Mouse (Mus musculus): ENCODE results near the gene Fancd2os. TPM values are rescaled to one million over a fixed set of nuclear protein-coding genes. Genes with fewer than 3 reads are reported as not detected.
A peak's percentile ranks its signal among the peaks of the same experiment; 100 is the strongest.

The Fancd2os gene
- total and polyA plus RNA-seq, 2 experiments from 2014 or later: 0.11 TPM; not detected in 1

GRCm38 (mm10) chr6:113609293-113609692 is 8.8 kb upstream of the Fancd2os start:
- H3K4me1 ChIP-seq (ENCODE audit: insufficient read depth, low read length): peaks cover 7% of the 10 kb centered on the region; the same call in 1 of the 2 replicates
- DNase-seq (ENCODE audit: low spot score) (no peak), ATAC-seq (ENCODE audit: low FRiP score) (no peak)
- H3K9me3 ChIP-seq (ENCODE audit: low read length): no peaks in the 10 kb centered on the region
- H3K36me3 ChIP-seq (ENCODE audit: insufficient read depth, low read length): peaks cover under 1% of the 10 kb centered on the region; the same call in 1 of the 2 replicates
- H3K27me3 ChIP-seq (ENCODE audit: insufficient read depth, low read length): no peaks in the 10 kb centered on the region
- no peak overlapping the region for H3K4me2 ChIP-seq (ENCODE audit: low read depth, low read length, poor library complexity, severe bottlenecking)
- no peak for TF ChIP-seq CTCF (IDR thresholded peaks at IDR 0.05)
- H3K4me3 ChIP-seq (ENCODE audit: low read depth, low read length): no peak overlapping the region
- H3K9ac ChIP-seq (replicated peaks; ENCODE audit: low read length, poor library complexity, severe bottlenecking): no peak overlapping the region
- 94% methylated on average over 7 of the region's 7 CpGs for WGBS
- no peak overlapping the region for H3K27ac ChIP-seq (ENCODE audit: low read depth, low read length)

GRCm38 (mm10) chr6:113608871-113609270 is 8.4 kb upstream of the Fancd2os start:
- H3K27me3 ChIP-seq (ENCODE audit: insufficient read depth, low read length): no peaks in the 10 kb centered on the region
- DNase-seq (ENCODE audit: low spot score): no peak
- no peak overlapping the region for H3K27ac ChIP-seq (ENCODE audit: low read depth, low read length)
- H3K4me1 ChIP-seq (ENCODE audit: insufficient read depth, low read length): peaks cover 7% of the 10 kb centered on the region; the same call in 1 of the 2 replicates
- ATAC-seq (ENCODE audit: low FRiP score): no peak
- no peaks in the 10 kb centered on the region for H3K9me3 ChIP-seq (ENCODE audit: low read length)
- H3K4me3 ChIP-seq (ENCODE audit: low read depth, low read length): no peak overlapping the region
- H3K4me2 ChIP-seq (ENCODE audit: low read depth, low read length, poor library complexity, severe bottlenecking): no peak overlapping the region
- no peak for TF ChIP-seq CTCF (IDR thresholded peaks at IDR 0.05)
- H3K36me3 ChIP-seq (ENCODE audit: insufficient read depth, low read length): no peaks in the 10 kb centered on the region
- WGBS: 91% methylated on average over 6 of the region's 6 CpGs
- no peak overlapping the region for H3K9ac ChIP-seq (replicated peaks; ENCODE audit: low read length, poor library complexity, severe bottlenecking)

- Histone ChIP-seq H3K36me3 (ENCODE audit: insufficient read depth, low read length) (no peaks in the 10 kb centered on the region), H3K27me3 (ENCODE audit: insufficient read depth, low read length) (no peaks in the 10 kb centered on the region), H3K27ac (ENCODE audit: low read depth, low read length) (peak overlapping the region; percentile 86), H3K4me1 (ENCODE audit: insufficient read depth, low read length) (peaks cover 7% of the 10 kb centered on the region; the same call in 1 of the 2 replicates), H3K4me2 (ENCODE audit: low read depth, low read length, poor library complexity, severe bottlenecking) (peak overlapping the region; percentile 84), H3K4me3 (ENCODE audit: low read depth, low read length) (peak overlapping the region; percentile 95), H3K9me3 (ENCODE audit: low read length) (no peaks in the 10 kb centered on the region), H3K9ac (replicated peaks; ENCODE audit: low read length, poor library complexity, severe bottlenecking) (peak overlapping the region; percentile 90)
- ATAC-seq (ENCODE audit: low FRiP score) (no peak), DNase-seq (ENCODE audit: low spot score) (no peak)
- TF ChIP-seq CTCF (IDR thresholded peaks at IDR 0.05): no peak
- WGBS: 5% methylated on average over 10 of the region's 10 CpGs
These were observed 4.7 kb upstream of the Fancd2os start for GRCm38 (mm10) chr6:113605224-113605545.

GRCm38 (mm10) chr6:113604432-113605223 is 4.1 kb upstream of the Fancd2os start, which contains the start of gene Brk1:
Brk1 (plus strand) TSS chr6:113604772.
- Histone ChIP-seq H3K36me3 (ENCODE audit: insufficient read depth, low read length) (no peaks in the 10 kb centered on the region), H3K4me1 (ENCODE audit: insufficient read depth, low read length) (peaks cover 7% of the 10 kb centered on the region; the same call in 1 of the 2 replicates), H3K4me3 (ENCODE audit: low read depth, low read length) (peak within 1 kb of the TSS; percentile 95), H3K9me3 (ENCODE audit: low read length) (no peaks in the 10 kb centered on the region), H3K9ac (replicated peaks; ENCODE audit: low read length, poor library complexity, severe bottlenecking) (peak within 1 kb of the TSS; percentile 90), H3K27ac (ENCODE audit: low read depth, low read length) (peak within 1 kb of the TSS; percentile 86), H3K4me2 (ENCODE audit: low read depth, low read length, poor library complexity, severe bottlenecking) (peak within 1 kb of the TSS; percentile 84), H3K27me3 (ENCODE audit: insufficient read depth, low read length) (no peaks in the 10 kb centered on the region)
- TF ChIP-seq CTCF (IDR thresholded peaks at IDR 0.05): peak; percentile 68
- under 1% methylated on average over 56 of the region's 65 CpGs for WGBS
- DNase-seq (ENCODE audit: low spot score): peak; percentile 96
- peak; percentile 92 for ATAC-seq (ENCODE audit: low FRiP score)

GRCm38 (mm10) chr6:113603993-113604392 is 3.5 kb upstream of the Fancd2os start:
- ATAC-seq (ENCODE audit: low FRiP score) (no peak), DNase-seq (ENCODE audit: low spot score) (no peak)
- H3K27ac ChIP-seq (ENCODE audit: low read depth, low read length): peak overlapping the region; percentile 86; the same call in 1 of the 2 replicates
- H3K4me2 ChIP-seq (ENCODE audit: low read depth, low read length, poor library complexity, severe bottlenecking): peak overlapping the region; percentile 84
- H3K9ac ChIP-seq (replicated peaks; ENCODE audit: low read length, poor library complexity, severe bottlenecking): peak overlapping the region; percentile 90
- no peak for TF ChIP-seq CTCF (IDR thresholded peaks at IDR 0.05)
- H3K4me3 ChIP-seq (ENCODE audit: low read depth, low read length): peak overlapping the region; percentile 95
- no peaks in the 10 kb centered on the region for H3K9me3 ChIP-seq (ENCODE audit: low read length)
- no peaks in the 10 kb centered on the region for H3K27me3 ChIP-seq (ENCODE audit: insufficient read depth, low read length)
- H3K36me3 ChIP-seq (ENCODE audit: insufficient read depth, low read length): no peaks in the 10 kb centered on the region
- 50% methylated on average over 12 of the region's 12 CpGs for WGBS
- peaks cover 7% of the 10 kb centered on the region; the same call in 1 of the 2 replicates for H3K4me1 ChIP-seq (ENCODE audit: insufficient read depth, low read length)

GRCm38 (mm10) chr6:113602821-113603220 is 2.3 kb upstream of the Fancd2os start:
- Histone ChIP-seq H3K36me3 (ENCODE audit: insufficient read depth, low read length) (no peaks in the 10 kb centered on the region), H3K9ac (replicated peaks; ENCODE audit: low read length, poor library complexity, severe bottlenecking) (no peak overlapping the region), H3K27ac (ENCODE audit: low read depth, low read length) (no peak overlapping the region), H3K9me3 (ENCODE audit: low read length) (no peaks in the 10 kb centered on the region), H3K27me3 (ENCODE audit: insufficient read depth, low read length) (no peaks in the 10 kb centered on the region), H3K4me1 (ENCODE audit: insufficient read depth, low read length) (peaks cover 7% of the 10 kb centered on the region; the same call in 1 of the 2 replicates), H3K4me2 (ENCODE audit: low read depth, low read length, poor library complexity, severe bottlenecking) (no peak overlapping the region), H3K4me3 (ENCODE audit: low read depth, low read length) (no peak overlapping the region)
- WGBS: 92% methylated on average over 6 of the region's 6 CpGs
- no peak for DNase-seq (ENCODE audit: low spot score)
- no peak for ATAC-seq (ENCODE audit: low FRiP score)
- TF ChIP-seq CTCF (IDR thresholded peaks at IDR 0.05): no peak

Measured in midbrain, postnatal 0 days (tissue).